Mouse (Mus musculus) limb, embryonic 13.5 days (tissue): ENCODE results near the gene Dlgap4. TPM values are rescaled to one million over a fixed set of nuclear protein-coding genes. Genes with fewer than 3 reads are reported as not detected.

Experiments
- ATAC-seq: fragments of 200-750 bp; cut with Nextera tagmentation; 2 replicates; pipeline ENCODE4 v1.8.0; 2017; ENCODE audit warnings: low read depth, moderate number of reproducible peaks, moderate TSS enrichment; ENCODE audit not compliant: low FRiP score
- H3K27ac ChIP-seq: fragments of 300-500 bp; sonication (generic); 2 replicates; pipeline ENCODE4 v1.5.1; 2015; ENCODE audit warnings: inconsistent platforms, mild to moderate bottlenecking, moderate library complexity
- H3K27me3 ChIP-seq: fragments of 300-500 bp; sonication (generic); 2 replicates; pipeline ENCODE4 v1.6.1; 2015; ENCODE audit warnings: mild to moderate bottlenecking, inconsistent platforms
- H3K36me3 ChIP-seq: fragments of 300-500 bp; sonication (generic); 2 replicates; pipeline ENCODE4 v1.6.1; 2015; ENCODE audit warnings: inconsistent platforms, mild to moderate bottlenecking, moderate library complexity
- H3K4me1 ChIP-seq: fragments of 300-500 bp; sonication (generic); 2 replicates; pipeline ENCODE4 v1.6.1; 2015; ENCODE audit warnings: inconsistent platforms
- H3K4me2 ChIP-seq: fragments of 300-500 bp; sonication (generic); replicated peaks from 2 replicates; pipeline ENCODE4 v1.6.1; 2015; ENCODE audit warnings: inconsistent platforms, mild to moderate bottlenecking, moderate library complexity
- H3K4me3 ChIP-seq: fragments of 300-500 bp; sonication (generic); 2 replicates; pipeline ENCODE4 v1.5.1; 2015; ENCODE audit warnings: moderate library complexity, mild to moderate bottlenecking, inconsistent platforms
- H3K9ac ChIP-seq: fragments of 300-500 bp; sonication (generic); 2 replicates; pipeline ENCODE4 v1.6.1; 2015; ENCODE audit warnings: mild to moderate bottlenecking, inconsistent platforms
- H3K9me3 ChIP-seq: fragments of 300-500 bp; sonication (generic); 2 replicates; pipeline ENCODE4 v1.6.1; 2016; ENCODE audit warnings: inconsistent platforms
- WGBS: fragments of 180-500 bp; shearing (Covaris S2); methylation state at CpG from one replicate; pipeline ENCODE4 v1.1.7; 2015; 5-methylcytosine and 5-hydroxymethylcytosine counted together
- polyA plus RNA-seq: library from polyadenylated mRNA; unstranded; fragments of >200 nt; fragmentation: Nextera tagmentation; extraction: Ambion mirVana; gene quantifications from 2 replicates; pipeline ENCODE4 v1.2.1, GENCODE M21; 2015

Dlgap4 gene
- polyA plus RNA-seq, 1 experiment from 2014 or later: 101 TPM

- Histone ChIP-seq H3K4me2 (no peak overlapping the region), H3K4me3 (no peak overlapping the region), H3K9me3 (no peaks in the 10 kb centered on the region), H3K36me3 (no peaks in the 10 kb centered on the region), H3K4me1 (peaks cover 32% of the 10 kb centered on the region), H3K27ac (no peak overlapping the region), H3K9ac (no peak overlapping the region), H3K27me3 (no peaks in the 10 kb centered on the region)
- no peak for ATAC-seq
Measured at GRCm38 (mm10) chr2:156773470-156773869, 160.0 kb downstream of the Dlgap4 start.

GRCm38 (mm10) chr2:156774035-156774737, 160.7 kb downstream of the Dlgap4 start:
- WGBS: 72% methylated on average over 13 of the region's 13 CpGs
- no peak for ATAC-seq
- peak overlapping the region; percentile 48 for H3K4me3 ChIP-seq
- H3K4me1 ChIP-seq: peaks cover 32% of the 10 kb centered on the region
- H3K4me2 ChIP-seq: peak overlapping the region; percentile 75
- no peaks in the 10 kb centered on the region for H3K27me3 ChIP-seq
- no peaks in the 10 kb centered on the region for H3K9me3 ChIP-seq
- H3K36me3 ChIP-seq: no peaks in the 10 kb centered on the region
- H3K27ac ChIP-seq: peak overlapping the region; percentile 88
- peak overlapping the region; percentile 72 for H3K9ac ChIP-seq

- 2% methylated on average over 26 of the region's 28 CpGs for WGBS
- no peaks in the 10 kb centered on the region for H3K36me3 ChIP-seq
- peak; percentile 87 for ATAC-seq
- H3K27ac ChIP-seq: peak within 1 kb of the TSS; percentile 88
- peaks cover 32% of the 10 kb centered on the region for H3K4me1 ChIP-seq
- no peaks in the 10 kb centered on the region for H3K27me3 ChIP-seq
- H3K4me3 ChIP-seq: peak within 1 kb of the TSS; percentile 48
- peak within 1 kb of the TSS; percentile 75 for H3K4me2 ChIP-seq
- peak within 1 kb of the TSS; percentile 72 for H3K9ac ChIP-seq
- no peaks in the 10 kb centered on the region for H3K9me3 ChIP-seq
Measured at GRCm38 (mm10) chr2:156774738-156775454, 161.4 kb downstream of the Dlgap4 start, which contains the start of gene Myl9. TSS of gene Myl9 (plus strand) at chr2:156775420.

GRCm38 (mm10) chr2:156775455-156776435, 162.2 kb downstream of the Dlgap4 start:
- H3K4me3 ChIP-seq: peak overlapping the region; percentile 48
- H3K27ac ChIP-seq: peak overlapping the region; percentile 88; the same call in 1 of the 2 replicates
- 36% methylated on average over 17 of the region's 17 CpGs for WGBS
- ATAC-seq: 0 out of 2 replicates have a peak, but pooled peaks have one; percentile 1
- H3K9ac ChIP-seq: peak overlapping the region; percentile 72
- peaks cover 39% of the 10 kb centered on the region for H3K4me1 ChIP-seq
- no peaks in the 10 kb centered on the region for H3K36me3 ChIP-seq
- H3K27me3 ChIP-seq: no peaks in the 10 kb centered on the region
- no peaks in the 10 kb centered on the region for H3K9me3 ChIP-seq
- H3K4me2 ChIP-seq: peak overlapping the region; percentile 75

- Histone ChIP-seq H3K4me3 (no peak overlapping the region), H3K9ac (no peak overlapping the region), H3K27me3 (no peaks in the 10 kb centered on the region), H3K36me3 (peaks cover 4% of the 10 kb centered on the region), H3K9me3 (no peaks in the 10 kb centered on the region), H3K4me2 (peak overlapping the region; percentile 21; the same call in 1 of the 2 replicates), H3K4me1 (peaks cover 39% of the 10 kb centered on the region), H3K27ac (no peak overlapping the region)
- 90% methylated on average over 2 of the region's 2 CpGs for WGBS
- ATAC-seq: no peak
Measured at GRCm38 (mm10) chr2:156776907-156777306, 163.4 kb downstream of the Dlgap4 start.

- H3K9me3 ChIP-seq: no peaks in the 10 kb centered on the region
- no peak overlapping the region for H3K27ac ChIP-seq
- 70% methylated on average over 7 of the region's 7 CpGs for WGBS
- ATAC-seq: no peak
- no peaks in the 10 kb centered on the region for H3K27me3 ChIP-seq
- H3K36me3 ChIP-seq: peaks cover 4% of the 10 kb centered on the region
- peaks cover 39% of the 10 kb centered on the region for H3K4me1 ChIP-seq
- H3K9ac ChIP-seq: no peak overlapping the region
- no peak overlapping the region for H3K4me3 ChIP-seq
- peak overlapping the region; percentile 21; the same call in 1 of the 2 replicates for H3K4me2 ChIP-seq
Measured at GRCm38 (mm10) chr2:156777326-156778004, 164.0 kb downstream of the Dlgap4 start.

GRCm38 (mm10) chr2:156778571-156778970, 165.1 kb downstream of the Dlgap4 start:
- 80% methylated on average over 8 of the region's 8 CpGs for WGBS
- no peak overlapping the region for H3K4me2 ChIP-seq
- H3K36me3 ChIP-seq: peaks cover 4% of the 10 kb centered on the region
- peaks cover 39% of the 10 kb centered on the region for H3K4me1 ChIP-seq
- no peak overlapping the region for H3K4me3 ChIP-seq
- no peak overlapping the region for H3K9ac ChIP-seq
- ATAC-seq: no peak
- H3K27me3 ChIP-seq: no peaks in the 10 kb centered on the region
- H3K27ac ChIP-seq: no peak overlapping the region
- no peaks in the 10 kb centered on the region for H3K9me3 ChIP-seq

GRCm38 (mm10) chr2:156779036-156779435, 165.5 kb downstream of the Dlgap4 start:
- 81% methylated on average over 5 of the region's 5 CpGs for WGBS
- no peak for ATAC-seq
- 0 out of 2 replicates have a peak overlapping the region, but pooled peaks have one; percentile 31 for H3K9ac ChIP-seq

GRCm38 (mm10) chr2:156779488-156779887, 166.0 kb downstream of the Dlgap4 start:
- Histone ChIP-seq H3K9me3 (no peaks in the 10 kb centered on the region), H3K4me1 (peaks cover 34% of the 10 kb centered on the region), H3K9ac (no peak overlapping the region), H3K4me2 (no peak overlapping the region), H3K4me3 (no peak overlapping the region), H3K36me3 (peaks cover 4% of the 10 kb centered on the region), H3K27ac (no peak overlapping the region), H3K27me3 (no peaks in the 10 kb centered on the region)
- ATAC-seq: no peak
- WGBS: 51% methylated on average over 2 of the region's 2 CpGs

More at GRCm38 (mm10) chr2:156779036-156779435, 165.5 kb downstream of the Dlgap4 start:
- Histone ChIP-seq H3K9me3 (no peaks in the 10 kb centered on the region), H3K27ac (no peak overlapping the region), H3K4me3 (no peak overlapping the region), H3K4me2 (no peak overlapping the region), H3K4me1 (peaks cover 38% of the 10 kb centered on the region), H3K36me3 (peaks cover 4% of the 10 kb centered on the region), H3K27me3 (no peaks in the 10 kb centered on the region)

GRCm38 (mm10) chr2:156780129-156780528, 166.6 kb downstream of the Dlgap4 start:
- Histone ChIP-seq H3K4me2 (no peak overlapping the region), H3K4me3 (no peak overlapping the region), H3K4me1 (peaks cover 28% of the 10 kb centered on the region), H3K9me3 (no peaks in the 10 kb centered on the region), H3K36me3 (peaks cover 4% of the 10 kb centered on the region), H3K9ac (no peak overlapping the region), H3K27ac (no peak overlapping the region), H3K27me3 (no peaks in the 10 kb centered on the region)
- WGBS: 74% methylated on average over 9 of the region's 9 CpGs
- ATAC-seq: no peak

GRCm38 (mm10) chr2:156780752-156781151, 167.2 kb downstream of the Dlgap4 start:
- H3K4me1 ChIP-seq: peaks cover 22% of the 10 kb centered on the region
- no peak overlapping the region for H3K9ac ChIP-seq
- H3K27ac ChIP-seq: no peak overlapping the region
- peaks cover 4% of the 10 kb centered on the region for H3K36me3 ChIP-seq
- H3K4me2 ChIP-seq: no peak overlapping the region
- H3K9me3 ChIP-seq: no peaks in the 10 kb centered on the region
- no peak overlapping the region for H3K4me3 ChIP-seq
- WGBS: 20% methylated on average over 17 of the region's 17 CpGs
- H3K27me3 ChIP-seq: no peaks in the 10 kb centered on the region
- 0 out of 2 replicates have a peak, but pooled peaks have one; percentile 4 for ATAC-seq
